Mouse (Mus musculus): ENCODE measurements around the gene B3gnt7. TPM values are rescaled to one million over a fixed set of nuclear protein-coding genes. Genes with fewer than 3 reads are reported as not detected.

B3gnt7 gene
- total RNA-seq (2022) = 1 to 10 TPM in 2 of 4 experiments, under 1 TPM in 2; 0.63 to 2.1 (median 1.1) TPM

GRCm38 (mm10) chr1:86302532-86302931 lies at the start of gene B3gnt7:
Gene B3gnt7, plus strand, starts transcription at chr1:86302832.
- no peak for DNase-seq (ENCODE audit: low spot score in 2 of 2)

DNA sequence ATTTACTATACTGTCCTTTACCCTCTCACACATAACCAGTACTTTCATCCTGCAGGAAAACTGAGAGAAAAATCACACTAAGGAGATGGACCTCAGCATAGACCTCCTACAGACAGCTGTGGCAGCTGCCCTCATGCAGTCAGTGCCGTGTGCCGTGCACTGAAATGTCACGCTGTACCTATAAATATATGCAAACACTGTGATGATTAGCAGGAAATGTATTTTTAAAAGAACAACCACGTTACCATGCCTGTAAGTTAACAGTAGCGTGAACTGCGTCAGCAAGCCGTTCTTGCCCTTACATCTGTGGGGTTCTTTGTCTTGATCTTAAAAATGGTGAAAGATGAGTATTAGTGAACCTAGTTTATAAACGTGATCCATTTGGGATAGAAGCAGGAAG lies 49.2 kb upstream of the B3gnt7 start:
- DNase-seq (ENCODE audit: low spot score in 2 of 2) = no peak

DNA sequence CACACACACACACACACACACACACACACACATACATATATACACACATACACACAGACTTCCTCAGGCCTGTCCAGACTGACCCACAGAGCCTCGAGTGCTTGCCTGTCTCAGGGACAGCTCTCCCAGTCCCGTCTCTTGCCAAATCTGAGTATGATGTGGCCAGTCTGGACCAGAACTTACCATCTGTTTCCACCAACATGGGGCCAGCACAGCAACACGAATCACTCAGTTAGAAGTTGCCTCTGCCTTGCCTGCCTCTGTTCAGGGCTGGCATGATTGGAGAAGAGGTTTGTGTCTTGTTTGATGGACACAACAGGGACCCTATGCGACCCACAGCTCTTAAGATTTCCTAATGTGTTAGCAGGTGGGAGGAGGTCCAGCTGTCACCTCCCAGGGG lies 46.3 kb upstream of the B3gnt7 start:
- no peak for DNase-seq (ENCODE audit: low spot score in 2 of 2)

DNA sequence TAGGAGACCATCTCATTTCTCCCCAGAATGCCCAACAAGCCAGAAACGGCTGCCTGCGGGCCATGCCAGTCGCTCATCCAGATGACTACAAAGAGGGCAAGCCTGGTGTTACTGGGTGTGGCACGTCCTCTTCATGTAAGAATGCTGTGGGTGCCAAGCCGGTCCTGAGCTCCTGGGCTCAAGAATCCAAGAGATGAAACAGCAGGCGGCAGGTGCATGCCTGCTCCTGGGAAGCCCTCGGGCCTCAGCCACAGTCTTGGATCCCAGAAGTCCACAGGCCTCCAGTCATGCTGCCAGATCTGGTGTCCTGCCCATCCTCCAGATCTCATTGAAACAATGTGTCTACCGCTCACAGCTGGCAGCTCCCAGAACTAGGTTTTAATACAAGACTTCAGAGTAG lies 45.4 kb upstream of the B3gnt7 start:
- no peak for DNase-seq (ENCODE audit: low spot score in 2 of 2)

DNA sequence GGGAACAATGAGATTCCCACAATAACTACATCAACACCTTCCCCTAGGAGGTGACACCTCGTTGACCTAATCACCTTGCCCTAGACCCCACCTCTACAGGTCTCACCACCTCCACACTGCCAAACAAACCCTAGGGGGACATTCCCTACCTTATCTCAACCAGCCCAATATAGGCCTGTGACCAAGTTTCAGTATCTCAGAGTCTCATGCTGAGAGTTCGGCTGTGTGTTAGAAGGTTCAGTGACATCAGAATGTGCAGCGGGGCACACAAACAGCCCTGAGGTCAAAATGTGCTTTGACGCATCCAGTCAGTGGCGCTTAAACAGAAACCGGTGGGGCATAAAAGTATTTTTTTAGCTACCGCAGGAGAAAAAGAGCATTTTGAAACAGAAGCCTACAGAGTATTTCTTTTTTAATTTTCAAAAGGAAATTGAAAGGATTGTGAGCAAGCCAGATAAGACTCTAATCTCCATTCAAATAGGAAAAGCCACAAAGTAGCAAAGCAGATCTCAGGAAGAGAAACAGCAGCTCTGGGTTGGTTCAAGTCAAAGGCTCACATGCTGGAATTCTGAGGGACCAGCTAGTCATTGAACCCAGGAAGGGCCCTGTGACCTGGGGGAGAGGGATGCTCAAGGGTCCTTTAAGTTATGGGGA lies 44.3 kb upstream of the B3gnt7 start:
- DNase-seq (ENCODE audit: low spot score in 2 of 2) = no peak

- DNase-seq (ENCODE audit: low spot score in 2 of 2) = no peak
Observed at GRCm38 (mm10) chr1:86263564-86264339, 38.9 kb upstream of the B3gnt7 start.

GRCm38 (mm10) chr1:86265060-86265459 lies 37.6 kb upstream of the B3gnt7 start:
- no peak for DNase-seq (ENCODE audit: low spot score in 2 of 2)

DNA sequence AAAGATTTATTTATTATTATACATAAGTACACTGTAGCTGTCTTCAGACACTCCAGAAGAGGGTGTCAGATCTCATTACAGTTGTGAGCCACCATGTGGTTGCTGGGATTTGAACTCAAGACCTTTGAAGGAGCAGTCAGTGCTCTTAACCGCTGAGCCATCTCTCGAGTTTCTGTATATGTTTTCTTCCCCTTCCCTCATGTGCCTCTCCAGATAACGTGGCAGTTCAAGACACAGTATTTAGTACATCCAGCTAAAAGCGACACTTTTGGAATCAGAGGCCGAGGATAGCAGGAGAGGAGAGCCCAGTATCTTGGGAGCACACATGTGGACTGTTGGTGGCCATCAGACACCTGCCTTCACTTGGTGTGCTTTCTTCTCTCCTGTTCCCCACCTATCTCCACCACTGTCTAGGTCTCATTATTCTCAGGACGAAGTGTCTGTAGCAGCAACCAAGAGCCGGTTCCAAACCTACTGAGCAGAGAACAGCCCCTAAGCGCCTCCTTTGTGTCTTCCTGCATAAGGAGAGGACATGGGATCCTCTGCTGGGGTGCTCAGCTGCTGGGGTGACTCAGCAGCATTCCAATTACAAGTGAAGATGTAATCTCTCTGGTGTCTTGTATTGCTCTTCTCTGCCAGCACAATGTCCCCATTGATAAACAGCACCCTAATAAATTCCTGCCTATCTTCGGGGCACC lies 34.0 kb upstream of the B3gnt7 start:
- no peak for DNase-seq (ENCODE audit: low spot score in 2 of 2)

- DNase-seq (ENCODE audit: low spot score in 2 of 2) = no peak
Observed at GRCm38 (mm10) chr1:86269190-86269508, 33.5 kb upstream of the B3gnt7 start.

GRCm38 (mm10) chr1:86271707-86272106 lies 30.9 kb upstream of the B3gnt7 start:
- DNase-seq (ENCODE audit: low spot score in 2 of 2) = no peak

- no peak for DNase-seq (ENCODE audit: low spot score in 2 of 2)
Observed at GRCm38 (mm10) chr1:86277055-86277454, 25.6 kb upstream of the B3gnt7 start.

DNA sequence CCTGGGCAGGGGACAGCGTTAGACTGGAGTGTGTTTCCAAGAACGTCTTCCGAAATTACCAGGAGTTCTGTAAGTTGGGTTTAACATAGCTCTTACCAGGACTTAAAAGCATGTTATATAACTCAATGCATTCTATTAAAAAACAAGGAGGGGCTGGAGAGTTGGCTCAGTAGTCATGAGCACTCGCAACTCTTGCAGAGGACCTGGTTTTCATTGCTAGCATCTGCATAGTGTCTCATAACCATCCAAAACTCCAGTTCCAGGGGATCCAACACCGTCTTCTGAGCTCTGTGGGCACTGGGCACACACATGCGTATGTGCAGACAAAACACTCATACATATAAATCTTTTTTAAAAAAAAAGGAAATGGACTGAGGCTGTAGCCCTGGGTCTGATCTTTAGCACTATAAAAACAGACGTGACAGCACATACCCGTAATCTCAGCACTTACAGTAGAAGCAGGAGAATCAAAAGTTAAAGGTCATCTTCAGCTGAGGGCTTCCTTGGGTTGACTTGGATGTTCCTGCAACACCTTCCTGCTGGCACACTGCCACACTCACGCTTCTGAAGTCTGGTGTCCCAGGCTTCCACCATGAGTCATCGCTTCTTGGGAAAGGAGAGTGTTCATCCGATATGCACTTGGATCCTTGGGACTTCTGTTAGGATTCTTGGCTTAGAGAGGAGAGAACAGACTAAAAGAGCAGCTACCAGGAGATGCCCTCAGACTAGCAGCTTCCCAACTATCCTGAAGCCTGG lies 20.7 kb upstream of the B3gnt7 start:
- DNase-seq (ENCODE audit: low spot score in 2 of 2) = peak in 1 of 2 experiments; percentile 38

DNA sequence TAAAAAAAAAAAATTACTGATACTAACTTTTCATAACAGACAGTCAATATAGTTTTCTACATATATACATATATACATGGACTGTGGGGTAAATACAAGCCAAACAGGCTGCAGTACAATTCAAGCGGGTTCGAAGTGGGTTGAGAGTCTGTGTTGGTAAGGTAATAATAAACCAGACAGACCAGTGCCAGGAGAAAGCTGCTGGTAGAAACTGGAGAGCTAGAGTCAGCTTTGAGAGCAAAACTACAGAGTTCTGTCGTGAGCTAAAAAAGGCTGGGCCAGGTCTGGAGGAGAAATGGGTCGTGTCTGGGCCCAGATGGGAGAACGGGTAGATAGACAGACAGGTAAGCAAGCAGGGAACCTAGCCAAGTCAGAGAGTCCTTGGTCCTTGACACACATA lies 18.5 kb upstream of the B3gnt7 start:
- DNase-seq (ENCODE audit: low spot score in 2 of 2) = no peak

DNA sequence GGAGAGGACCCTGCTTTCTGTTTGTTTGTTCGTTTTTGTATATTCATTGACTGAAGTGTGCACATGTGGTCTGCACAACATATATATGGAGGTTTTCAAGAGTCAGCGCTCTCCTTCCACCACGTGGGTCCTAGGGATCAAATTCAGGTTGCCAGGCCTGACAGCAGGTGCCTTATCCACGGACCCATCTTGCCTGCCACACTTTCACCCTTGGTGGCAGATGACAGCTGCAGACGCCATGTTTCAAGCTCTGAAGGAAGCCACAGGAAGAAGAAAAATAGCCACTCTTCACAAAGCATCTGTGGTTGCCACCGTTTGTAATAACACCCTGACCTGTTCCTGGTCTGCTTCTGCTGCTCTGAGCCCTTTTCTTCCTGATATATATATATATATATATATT lies 17.3 kb upstream of the B3gnt7 start:
- DNase-seq (ENCODE audit: low spot score in 2 of 2) = no peak

DNA sequence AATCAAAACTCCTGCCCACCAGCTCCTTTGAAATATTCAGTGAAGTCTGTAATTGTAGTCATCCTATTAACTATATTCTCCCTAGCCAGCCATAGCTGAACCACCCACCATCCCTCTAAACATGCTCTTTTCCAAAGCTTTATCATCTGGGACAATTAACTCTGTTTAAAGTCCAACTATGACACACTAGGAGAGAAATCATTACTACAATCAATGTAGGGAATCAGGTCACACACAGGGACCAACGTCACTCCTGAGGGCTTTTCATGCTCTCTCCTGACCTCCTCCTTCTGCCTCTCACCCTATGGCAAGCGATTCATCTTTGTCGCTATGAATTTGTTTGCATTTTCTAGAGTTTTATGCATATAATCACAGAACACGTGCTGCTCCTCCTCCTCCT lies 15.2 kb upstream of the B3gnt7 start:
- DNase-seq (ENCODE audit: low spot score in 2 of 2) = no peak

DNA sequence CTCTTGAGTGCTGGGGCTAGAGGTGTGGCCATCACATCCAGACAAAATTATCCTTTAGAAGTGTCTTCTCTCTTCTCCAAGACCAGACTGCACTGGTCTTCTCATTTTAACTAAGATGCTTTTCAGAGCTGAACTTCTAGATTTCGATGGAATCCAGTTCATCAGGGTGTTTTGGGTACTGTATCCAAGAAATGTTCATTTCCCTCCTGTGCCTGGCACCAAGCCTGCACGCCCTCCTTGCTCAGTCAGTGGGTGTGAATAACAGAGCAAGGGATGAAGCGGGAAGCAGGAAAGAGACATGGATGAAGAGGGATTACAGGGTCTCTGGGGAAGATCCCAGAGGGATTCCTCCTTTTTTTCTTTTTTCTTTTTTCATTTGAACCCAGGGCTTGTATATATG lies 12.2 kb upstream of the B3gnt7 start:
- DNase-seq (ENCODE audit: low spot score in 2 of 2) = no peak

DNA sequence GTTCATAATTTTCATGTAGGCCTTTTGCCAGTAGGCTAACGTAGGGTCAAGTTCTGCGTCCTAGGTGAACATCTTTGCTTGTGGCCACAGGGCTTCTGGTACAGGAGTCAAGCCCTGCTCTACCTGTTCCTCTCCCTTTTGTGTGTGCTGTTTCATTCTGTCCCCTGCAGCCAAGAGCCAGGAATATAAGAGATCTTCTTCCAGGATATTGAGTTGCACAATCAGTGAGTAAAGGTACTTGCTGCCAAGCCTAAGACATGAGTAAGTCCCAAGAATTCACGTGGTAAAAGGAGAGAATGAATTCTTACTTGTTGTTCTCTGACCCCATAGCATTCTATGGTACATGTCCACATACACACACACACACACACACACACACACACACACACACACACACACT lies 9.5 kb upstream of the B3gnt7 start:
- DNase-seq (ENCODE audit: low spot score in 2 of 2) = no peak

- DNase-seq (ENCODE audit: low spot score in 2 of 2) = no peak
Observed at GRCm38 (mm10) chr1:86293868-86294267, 8.8 kb upstream of the B3gnt7 start.

DNA sequence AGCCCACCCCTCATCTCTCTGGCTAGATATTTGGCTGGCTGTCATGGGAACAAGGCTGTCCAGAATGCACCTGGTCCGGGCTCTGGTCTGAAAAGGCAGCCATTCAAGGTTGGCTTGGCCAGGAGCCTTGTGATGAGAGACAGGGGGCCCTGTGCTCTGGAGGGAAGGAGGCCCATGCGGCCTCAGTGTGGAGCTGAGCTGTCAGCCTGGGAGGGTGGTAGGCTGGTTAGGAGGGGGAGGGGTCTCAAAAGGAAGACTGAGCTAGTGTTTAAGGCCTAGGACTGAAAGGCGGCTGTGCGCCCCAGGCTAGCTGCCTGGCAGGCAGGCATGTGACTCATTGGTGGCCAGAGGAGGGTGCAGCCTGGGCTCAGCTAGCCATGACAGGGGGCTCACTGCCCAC lies 8.2 kb upstream of the B3gnt7 start:
- no peak for DNase-seq (ENCODE audit: low spot score in 2 of 2)

DNA sequence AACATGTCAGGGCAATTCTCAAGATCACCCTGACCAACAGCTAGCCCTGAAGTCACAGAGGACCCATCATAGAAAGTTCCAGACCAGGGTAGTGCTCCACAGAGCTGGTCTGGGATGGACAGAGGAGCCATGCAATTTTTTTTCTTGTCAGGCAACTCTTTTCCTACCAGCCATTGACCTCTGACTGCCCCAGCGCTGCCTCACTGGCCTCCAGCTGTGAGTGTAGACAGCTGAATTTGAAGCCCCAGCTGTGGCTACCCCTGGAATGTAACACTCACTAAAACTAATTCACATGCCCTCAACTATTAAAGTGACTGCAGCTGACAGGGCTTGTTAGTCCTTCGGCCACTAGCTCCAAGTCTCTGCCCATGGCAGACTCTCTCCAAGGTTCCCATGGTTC lies 2.5 kb upstream of the B3gnt7 start:
- no peak for DNase-seq (ENCODE audit: low spot score in 2 of 2)

DNA sequence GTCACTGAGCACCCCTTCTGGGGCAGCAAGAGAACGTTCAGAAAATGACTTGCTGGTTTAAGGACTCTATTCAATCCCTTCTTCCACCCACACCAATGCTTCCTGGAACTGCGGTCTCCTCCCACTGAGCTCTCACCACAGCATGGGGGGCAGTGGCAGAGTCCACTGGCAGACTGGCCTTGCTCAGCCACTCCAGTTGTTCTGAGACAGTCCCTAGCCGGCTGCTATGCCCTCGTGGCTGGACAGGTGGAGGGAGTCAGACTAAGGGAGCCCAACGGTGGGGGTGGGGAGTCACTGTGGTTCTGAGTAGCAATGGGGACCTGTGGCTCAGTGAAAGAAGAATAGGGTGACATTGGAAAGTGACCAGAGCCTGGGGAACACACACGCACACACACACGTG lies 1.9 kb upstream of the B3gnt7 start:
- DNase-seq (ENCODE audit: low spot score in 2 of 2) = no peak
